Mouse (Mus musculus) thymus, adult 2 months (tissue): Measurements from ENCODE around the gene Pdcd6ip. TPM values are rescaled to one million over a fixed set of nuclear protein-coding genes. Genes with fewer than 3 reads are reported as not detected.
"Not testable (repeated sequence)": the region's sequence is repeated elsewhere in the genome, so short reads cannot be mapped to it uniquely, and the experiment has no call there.

Source experiments
- DNase-seq: peaks from one replicate; pipeline ENCODE4 v3.0.0; 2021
- H3K27ac ChIP-seq: fragments of 200-500 bp; 2 replicates; pipeline ENCODE4 v1.5.1; 2012; ENCODE audit warnings: low read length, control low read depth; ENCODE audit not compliant: control insufficient read depth, insufficient read depth
- H3K27me3 ChIP-seq: fragments of 200-500 bp; 2 replicates; pipeline ENCODE4 v1.6.1; 2012; ENCODE audit warnings: mild to moderate bottlenecking, low read length, moderate library complexity, mixed read lengths; ENCODE audit not compliant: control insufficient read depth, insufficient read depth
- H3K36me3 ChIP-seq: fragments of 200-500 bp; 2 replicates; pipeline ENCODE4 v1.6.1; 2012; ENCODE audit warnings: mild to moderate bottlenecking, low read length, moderate library complexity; ENCODE audit not compliant: control insufficient read depth, insufficient read depth
- H3K4me1 ChIP-seq: fragments of 200-500 bp; replicated peaks from 2 replicates; pipeline ENCODE4 v1.6.1; 2012; ENCODE audit warnings: low read length; ENCODE audit not compliant: control insufficient read depth, insufficient read depth
- H3K4me3 ChIP-seq: fragments of 200-500 bp; 2 replicates; pipeline ENCODE4 v1.5.1; 2012; ENCODE audit warnings: mild to moderate bottlenecking, low read length, control low read depth, moderate library complexity; ENCODE audit not compliant: control insufficient read depth, insufficient read depth
- CTCF ChIP-seq: fragments of 200-500 bp; IDR thresholded peaks from 2 replicates; pipeline ENCODE4 v1.5.1; 2012; ENCODE audit warnings: mild to moderate bottlenecking, control low read depth, low read length, moderate library complexity, borderline replicate concordance; ENCODE audit not compliant: control insufficient read depth, poor library complexity, insufficient read depth; ENCODE audit errors: extremely low read depth
- POLR2A ChIP-seq: fragments of 200-500 bp; IDR thresholded peaks from 2 replicates; pipeline ENCODE4 v1.6.1; 2012; ENCODE audit warnings: mild to moderate bottlenecking, low read length, control low read depth, moderate library complexity; ENCODE audit not compliant: control insufficient read depth, poor library complexity, insufficient read depth; ENCODE audit errors: extremely low read depth
- whole genome bisulfite sequencing: fragments of 180-500 bp; shearing (Covaris S2); methylation state at CpG from one replicate; pipeline ENCODE4 v1.1.7; 2018; 5-methylcytosine and 5-hydroxymethylcytosine counted together
- polyA plus RNA-seq: library from polyadenylated mRNA; depleted of rRNA; stranded (reverse); fragments of >200 nt; gene quantifications from 2 replicates; pipeline ENCODE4 v1.2.3, GENCODE M21; 2012

Pdcd6ip gene
- polyA plus RNA-seq, 1 experiment = 164 TPM

DNA sequence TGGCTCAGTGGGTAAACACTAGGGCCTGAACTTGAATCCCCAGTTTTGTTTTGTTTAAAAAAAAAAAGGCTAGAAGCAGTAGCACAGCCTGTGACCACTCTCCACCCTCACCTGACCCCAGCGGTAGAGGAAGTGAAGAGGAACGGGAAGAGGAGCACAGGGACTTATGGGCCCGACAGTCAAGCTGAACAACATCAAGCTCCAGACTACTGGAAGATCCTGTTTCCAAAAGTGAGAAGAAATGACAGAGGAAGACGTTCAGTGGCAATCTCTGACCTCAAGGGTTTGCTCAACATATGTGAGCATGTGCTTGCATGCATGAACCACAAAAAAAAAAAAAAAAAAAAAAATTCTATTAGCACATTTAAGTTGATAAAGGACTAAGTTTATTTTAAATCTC lies 44.6 kb downstream of the Pdcd6ip start:
- H3K4me1 ChIP-seq = no peaks in the 10 kb centered on the region
- DNase-seq = no peak
- no peaks in the 10 kb centered on the region for H3K27me3 ChIP-seq
- no peak overlapping the region for H3K27ac ChIP-seq
- 91% methylated on average over 4 of the region's 4 CpGs for WGBS
- H3K36me3 ChIP-seq = peaks cover 87% of the 10 kb centered on the region
- no peak for TF ChIP-seq POLR2A
- no peak for TF ChIP-seq CTCF
- no peak overlapping the region for H3K4me3 ChIP-seq

DNA sequence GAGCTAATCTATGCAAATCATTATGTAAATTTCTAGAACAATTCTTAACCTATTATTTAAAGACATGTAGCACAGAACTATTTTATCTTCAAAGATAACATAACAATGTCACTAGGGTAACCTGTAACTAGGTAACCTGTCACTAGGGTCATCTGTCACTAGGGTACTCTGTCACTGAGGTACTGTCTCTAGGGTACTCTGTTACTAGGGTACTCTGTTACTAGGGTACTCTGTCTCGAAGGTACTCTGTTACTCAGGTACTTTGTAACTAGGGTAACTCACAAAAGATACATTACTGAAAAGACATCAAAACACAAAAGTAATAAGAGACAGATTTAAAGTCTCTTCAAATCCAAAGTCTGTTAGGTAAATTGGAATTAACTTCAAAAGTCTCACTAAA lies 50.2 kb downstream of the Pdcd6ip start:
- Histone ChIP-seq H3K4me3 (no peak overlapping the region), H3K27ac (no peak overlapping the region), H3K4me1 (no peaks in the 10 kb centered on the region), H3K36me3 (peaks cover 93% of the 10 kb centered on the region), H3K27me3 (no peaks in the 10 kb centered on the region)
- no peak for DNase-seq
- 98% methylated on average over 1 of the region's 1 CpGs for WGBS
- no peak for TF ChIP-seq CTCF
- no peak for TF ChIP-seq POLR2A

DNA sequence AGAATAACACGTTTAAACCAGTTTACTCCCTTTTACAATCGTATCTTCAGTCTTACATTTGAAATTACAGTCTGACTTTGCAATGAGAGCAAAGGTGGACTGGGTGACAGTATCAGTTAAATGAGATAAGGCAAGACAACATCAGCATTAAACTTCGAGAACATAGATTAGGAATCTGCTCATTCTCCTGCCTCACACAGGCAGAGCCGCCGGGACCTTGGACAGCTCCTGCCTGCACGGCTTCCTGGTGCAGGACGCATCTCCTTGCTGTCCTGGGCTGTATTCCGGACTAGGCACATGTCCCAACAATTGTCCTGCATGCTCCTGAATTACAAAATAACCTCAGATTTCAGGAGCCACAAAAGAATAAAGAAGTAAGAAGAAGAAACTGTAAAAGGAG lies 54.5 kb downstream of the Pdcd6ip start:
- H3K36me3 ChIP-seq = peaks cover 55% of the 10 kb centered on the region
- no peak for DNase-seq
- no peaks in the 10 kb centered on the region for H3K27me3 ChIP-seq
- H3K4me1 ChIP-seq = no peaks in the 10 kb centered on the region
- TF ChIP-seq POLR2A (no peak), CTCF (no peak)
- WGBS = 94% methylated on average over 8 of the region's 8 CpGs
- H3K27ac ChIP-seq = no peak overlapping the region
- no peak overlapping the region for H3K4me3 ChIP-seq

DNA sequence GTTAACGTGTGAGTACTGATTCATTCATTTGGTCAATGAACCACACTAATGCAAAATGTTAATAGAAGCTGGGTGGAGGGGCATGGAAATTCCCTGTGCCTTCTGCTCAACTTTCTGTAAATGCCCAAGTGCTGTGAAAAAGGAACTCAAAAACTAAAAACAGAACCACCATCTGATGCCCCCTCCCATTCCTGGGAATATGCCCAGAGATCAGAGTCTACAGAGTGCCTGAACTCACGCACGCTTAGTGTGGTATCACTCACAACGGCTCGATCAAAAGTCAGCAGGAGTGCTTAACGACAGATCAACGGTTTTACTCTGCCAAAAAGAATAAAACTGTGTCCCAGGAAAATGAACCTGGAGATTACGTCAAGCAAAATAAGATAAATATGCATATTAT lies 57.3 kb downstream of the Pdcd6ip start:
- no peak for TF ChIP-seq POLR2A
- no peak for TF ChIP-seq CTCF
- no peak overlapping the region for H3K4me3 ChIP-seq
- H3K27ac ChIP-seq = no peak overlapping the region
- peaks cover 27% of the 10 kb centered on the region for H3K36me3 ChIP-seq
- DNase-seq = no peak
- no peaks in the 10 kb centered on the region for H3K4me1 ChIP-seq
- no peaks in the 10 kb centered on the region for H3K27me3 ChIP-seq
- 92% methylated on average over 8 of the region's 8 CpGs for WGBS

GRCm38 (mm10) chr9:113649211-113649610 lies 58.8 kb downstream of the Pdcd6ip start:
- H3K4me3 ChIP-seq, H3K27ac ChIP-seq, H3K27me3 ChIP-seq, DNase-seq, H3K4me1 ChIP-seq: not testable (repeated sequence)
- 86% methylated on average over 8 of the region's 8 CpGs for WGBS
- peaks cover 13% of the 10 kb centered on the region for H3K36me3 ChIP-seq

DNA sequence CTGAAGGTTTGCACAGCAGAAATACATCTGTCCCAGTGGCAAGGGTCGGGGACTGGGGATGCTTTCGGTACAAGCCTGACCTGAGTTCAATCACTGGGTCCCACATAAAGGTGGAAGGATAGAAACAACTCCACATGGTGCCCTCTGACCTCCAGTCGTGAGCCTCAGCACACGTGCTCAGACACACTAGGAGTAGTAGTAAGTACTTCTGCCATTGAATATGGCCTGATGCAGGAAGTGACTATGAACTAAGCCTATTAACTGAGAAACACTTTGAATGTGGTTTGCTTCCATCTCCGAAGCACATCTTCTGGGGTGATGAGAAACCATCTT lies 62.3 kb downstream of the Pdcd6ip start:
- no peaks in the 10 kb centered on the region for H3K27me3 ChIP-seq
- no peak overlapping the region for H3K4me3 ChIP-seq

DNA sequence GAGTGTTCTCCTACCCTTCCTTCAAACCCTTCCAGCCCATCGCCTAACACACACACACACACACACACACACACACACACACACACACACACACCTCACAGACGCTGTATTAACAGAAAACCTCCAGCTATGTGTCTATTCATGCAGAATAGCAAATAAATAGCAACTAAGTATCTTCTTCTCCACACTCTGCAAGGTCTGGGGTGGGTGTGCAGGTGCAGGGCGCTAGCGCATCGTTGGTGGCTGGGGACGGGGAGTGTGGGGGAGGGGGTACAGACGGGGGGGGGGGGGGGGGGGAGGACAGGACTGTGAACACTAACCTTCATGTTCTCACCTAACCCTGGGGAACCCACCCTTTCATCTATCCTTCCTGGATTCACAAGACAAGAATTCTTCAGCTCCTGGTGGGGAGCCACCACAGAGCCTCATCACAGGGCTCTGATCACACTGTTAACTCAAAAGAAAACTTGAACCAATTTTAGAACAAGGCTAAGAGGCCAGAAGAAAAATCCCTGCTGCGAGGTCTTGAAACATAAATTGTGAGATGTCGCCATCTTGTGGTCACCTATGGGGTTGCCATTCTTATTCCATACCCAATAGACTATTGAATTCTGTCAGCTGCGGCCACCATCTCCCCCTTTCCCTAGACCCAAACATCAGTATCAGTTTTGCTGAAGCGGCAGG lies 62.8 kb downstream of the Pdcd6ip start:
- no peak for TF ChIP-seq POLR2A
- TF ChIP-seq CTCF = no peak
- H3K36me3 ChIP-seq = no peaks in the 10 kb centered on the region
- H3K4me1 ChIP-seq = no peaks in the 10 kb centered on the region
- no peak overlapping the region for H3K4me3 ChIP-seq
- no peaks in the 10 kb centered on the region for H3K27me3 ChIP-seq
- H3K27ac ChIP-seq = no peak overlapping the region
- peak; percentile 54 for DNase-seq
- WGBS = 32% methylated on average over 11 of the region's 11 CpGs

More for the DNA sequence above, 62.3 kb downstream of the Pdcd6ip start:
- no peak for TF ChIP-seq POLR2A
- Histone ChIP-seq H3K36me3 (no peaks in the 10 kb centered on the region), H3K4me1 (no peaks in the 10 kb centered on the region), H3K27ac (no peak overlapping the region)
- no peak for DNase-seq
- 37% methylated on average over 5 of the region's 5 CpGs for WGBS
